Comparison of ENCODE assay signal across 23 mouse cellular contexts in the genomic region with DNA sequence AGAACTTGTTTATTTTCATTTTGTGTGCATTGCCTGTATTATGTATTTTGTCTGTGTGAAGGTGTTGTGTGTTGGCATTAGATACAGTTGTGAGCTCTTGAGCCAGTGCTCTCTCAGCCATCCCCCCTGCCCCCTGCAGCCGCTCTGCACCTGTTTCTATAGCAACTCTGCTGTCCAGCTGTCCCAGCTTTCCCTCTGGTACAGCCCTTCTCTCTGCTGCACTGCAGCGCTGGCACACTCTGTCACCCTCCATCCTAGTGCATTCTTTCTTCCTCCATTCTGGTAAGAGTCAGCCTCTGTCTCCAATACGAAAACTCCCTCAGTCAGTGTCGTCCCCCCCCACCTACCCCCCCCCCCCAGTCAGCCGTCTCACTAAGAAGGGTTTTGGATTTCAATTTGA. TPM values are rescaled to one million over a fixed set of nuclear protein-coding genes. Genes with fewer than 3 reads are reported as not detected.
DNase-seq lines count a peak whose midpoint lies in the region; ATAC-seq lines count a peak whose summit lies in the region.
"Had no signal": no experiment of that assay in that cellular context is flagged by ENCODE, and none has a peak within 500 bp of the region (broad histone marks: within the 10 kb centered on the region; RNA-seq: fewer than 3 reads in every experiment).

No protein-coding gene starts in this region.

- no peaks in the 10 kb centered on the region for H3K36me3 ChIP-seq in forebrain, embryonic 11.5 days (ENCODE audit: control insufficient read depth, insufficient read depth, low read length)
- H3K36me3 ChIP-seq in forebrain, embryonic 15.5 days, result no peaks in the 10 kb centered on the region
- no peaks in the 10 kb centered on the region for H3K36me3 ChIP-seq in forebrain, embryonic 13.5 days (ENCODE audit: poor library complexity, severe bottlenecking)
- H3K36me3 ChIP-seq in midbrain, embryonic 13.5 days, result no peaks in the 10 kb centered on the region
- H3K36me3 ChIP-seq in intestine, embryonic 15.5 days, result no peaks in the 10 kb centered on the region
- H3K36me3 ChIP-seq: heart, embryonic 15.5 days; limb, embryonic 13.5 days; liver, embryonic 15.5 days; stomach, embryonic 15.5 days had no signal

- H3K27ac ChIP-seq in forebrain, embryonic 11.5 days (ENCODE audit: low read depth, low read length), result no peak overlapping the region
- H3K27ac ChIP-seq in forebrain, embryonic 15.5 days (replicated peaks), result no peak overlapping the region
- no peak overlapping the region for H3K27ac ChIP-seq in forebrain, embryonic 13.5 days
- no peak overlapping the region; the same call in 1 of the 2 replicates for H3K27ac ChIP-seq in midbrain, embryonic 13.5 days
- no peak overlapping the region for H3K27ac ChIP-seq in intestine, embryonic 15.5 days
- H3K27ac ChIP-seq: heart, adult 2 months; heart, embryonic 15.5 days; limb, embryonic 13.5 days; liver, embryonic 15.5 days; stomach, embryonic 15.5 days had no signal

- H3K4me3 ChIP-seq in forebrain, embryonic 11.5 days (ENCODE audit: low read depth, low read length), result no peak overlapping the region
- no peak overlapping the region for H3K4me3 ChIP-seq in forebrain, embryonic 15.5 days
- no peak overlapping the region for H3K4me3 ChIP-seq in forebrain, embryonic 13.5 days
- no peak overlapping the region for H3K4me3 ChIP-seq in midbrain, embryonic 13.5 days (replicated peaks)
- no peak overlapping the region for H3K4me3 ChIP-seq in intestine, embryonic 15.5 days (replicated peaks)
- H3K4me3 ChIP-seq: erythroblast, embryonic 14.5 days; heart, adult 2 months; heart, embryonic 15.5 days; limb, embryonic 13.5 days; liver, embryonic 15.5 days; stomach, embryonic 15.5 days had no signal

- no peak overlapping the region for H3K4me2 ChIP-seq in forebrain, embryonic 11.5 days (ENCODE audit: low read depth, low read length, severe bottlenecking)
- no peak overlapping the region for H3K4me2 ChIP-seq in forebrain, embryonic 15.5 days (replicated peaks)
- H3K4me2 ChIP-seq in forebrain, embryonic 13.5 days, result no peak overlapping the region
- H3K4me2 ChIP-seq in midbrain, embryonic 13.5 days (replicated peaks), result 0 out of 2 replicates have a peak overlapping the region, but pooled peaks have one; percentile 4
- no peak overlapping the region for H3K4me2 ChIP-seq in intestine, embryonic 15.5 days (replicated peaks)
- H3K4me2 ChIP-seq: heart, embryonic 15.5 days; limb, embryonic 13.5 days; liver, embryonic 15.5 days; stomach, embryonic 15.5 days had no signal

- H3K27me3 ChIP-seq in forebrain, embryonic 11.5 days (ENCODE audit: control insufficient read depth, insufficient read depth, low read length), result no peaks in the 10 kb centered on the region
- peaks cover 2% of the 10 kb centered on the region; the same call in 1 of the 2 replicates for H3K27me3 ChIP-seq in forebrain, embryonic 15.5 days
- no peaks in the 10 kb centered on the region; the same call in 1 of the 2 replicates for H3K27me3 ChIP-seq in forebrain, embryonic 13.5 days
- H3K27me3 ChIP-seq in midbrain, embryonic 13.5 days, result no peaks in the 10 kb centered on the region
- H3K27me3 ChIP-seq in intestine, embryonic 15.5 days (replicated peaks), result no peaks in the 10 kb centered on the region
- H3K27me3 ChIP-seq: heart, embryonic 15.5 days; limb, embryonic 13.5 days; liver, embryonic 15.5 days; stomach, embryonic 15.5 days had no signal

- peak; percentile 58; the same call in 1 of the 2 replicates for ATAC-seq in forebrain, embryonic 11.5 days (replicated peaks; ENCODE audit: low FRiP score)
- ATAC-seq in forebrain, embryonic 15.5 days (replicated peaks), result no peak
- peak; percentile 33; the same call in 1 of the 2 replicates for ATAC-seq in forebrain, embryonic 13.5 days
- ATAC-seq in midbrain, embryonic 13.5 days, result peak; percentile 89
- no peak for ATAC-seq in intestine, embryonic 15.5 days
- ATAC-seq in erythroblast, adult 5-6 weeks (replicated peaks; ENCODE audit: low FRiP score, poor library complexity, severe bottlenecking), result no peak
- ATAC-seq: lung, postnatal 0 days had no signal

- no peak overlapping the region for H3K9ac ChIP-seq in forebrain, embryonic 11.5 days (ENCODE audit: low read length)
- no peak overlapping the region for H3K9ac ChIP-seq in forebrain, embryonic 15.5 days (replicated peaks)
- H3K9ac ChIP-seq in forebrain, embryonic 13.5 days, result no peak overlapping the region
- H3K9ac ChIP-seq in midbrain, embryonic 13.5 days (replicated peaks), result 0 out of 2 replicates have a peak overlapping the region, but pooled peaks have one; percentile 28
- no peak overlapping the region for H3K9ac ChIP-seq in intestine, embryonic 15.5 days
- H3K9ac ChIP-seq: heart, embryonic 15.5 days; limb, embryonic 13.5 days; liver, embryonic 15.5 days; stomach, embryonic 15.5 days had no signal

- WGBS in forebrain, embryonic 11.5 days, result 18% methylated on average over 5 of the region's 5 CpGs
- 10% methylated on average over 5 of the region's 5 CpGs for WGBS in forebrain, embryonic 15.5 days
- 18% methylated on average over 5 of the region's 5 CpGs for WGBS in forebrain, embryonic 13.5 days
- WGBS in midbrain, embryonic 13.5 days, result 22% methylated on average over 5 of the region's 5 CpGs
- WGBS in intestine, embryonic 15.5 days, result 23% methylated on average over 5 of the region's 5 CpGs

- H3K4me1 ChIP-seq in forebrain, embryonic 11.5 days (replicated peaks; ENCODE audit: control insufficient read depth, insufficient read depth, low read length), result no peaks in the 10 kb centered on the region
- no peaks in the 10 kb centered on the region for H3K4me1 ChIP-seq in forebrain, embryonic 15.5 days
- H3K4me1 ChIP-seq in forebrain, embryonic 13.5 days, result 0 out of 2 replicates have a peak, but pooled peaks cover 2% of the 10 kb centered on the region
- peaks cover 8% of the 10 kb centered on the region for H3K4me1 ChIP-seq in midbrain, embryonic 13.5 days (replicated peaks)
- no peaks in the 10 kb centered on the region for H3K4me1 ChIP-seq in intestine, embryonic 15.5 days (replicated peaks)
- H3K4me1 ChIP-seq: heart, embryonic 15.5 days; limb, embryonic 13.5 days; liver, embryonic 15.5 days; stomach, embryonic 15.5 days had no signal

- DNase-seq in forebrain, embryonic 11.5 days (ENCODE audit: low spot score), result no peak
- peak; percentile 18 for DNase-seq in brain, adult 2 months (ENCODE audit: low read depth, low spot score)
- DNase-seq in gastrocnemius, adult 18-20 months (ENCODE audit: low spot score), result no peak
- DNase-seq: adrenal gland, postnatal 10 days; cerebellum, adult 2 months; heart, adult 2 months; kidney, adult 2 months; kidney, postnatal 25 days; thymus, postnatal 14 days had no signal

- H3K9me3 ChIP-seq in forebrain, embryonic 11.5 days (ENCODE audit: control insufficient read depth, low read length), result no peaks in the 10 kb centered on the region
- H3K9me3 ChIP-seq in forebrain, embryonic 15.5 days, result no peaks in the 10 kb centered on the region
- H3K9me3 ChIP-seq in forebrain, embryonic 13.5 days (replicated peaks), result no peaks in the 10 kb centered on the region
- no peaks in the 10 kb centered on the region for H3K9me3 ChIP-seq in midbrain, embryonic 13.5 days
- no peaks in the 10 kb centered on the region for H3K9me3 ChIP-seq in intestine, embryonic 15.5 days
- H3K9me3 ChIP-seq: heart, embryonic 15.5 days; limb, embryonic 13.5 days; liver, embryonic 15.5 days; stomach, embryonic 15.5 days had no signal

RNA-seq across cellular contexts. Expression of a gene that starts 15.4 kb away (rescaled TPM):
- 12.3 and 13.3 TPM in 2 replicates for polyA plus RNA-seq in forebrain, embryonic 11.5 days (2014; fragmentation: Nextera tagmentation; extraction: Ambion mirVana)
- 21.3 and 22.7 TPM in 2 replicates for polyA plus RNA-seq in forebrain, embryonic 15.5 days (2015; fragmentation: Nextera tagmentation; extraction: Ambion mirVana)
- polyA plus RNA-seq in forebrain, embryonic 13.5 days (2015; fragmentation: Nextera tagmentation; extraction: Ambion mirVana), result 11.4 and 14.9 TPM in 2 replicates
- 20.8 and 21.4 TPM in 2 replicates for polyA plus RNA-seq in midbrain, embryonic 13.5 days (2015; fragmentation: Nextera tagmentation; extraction: Ambion mirVana)
- 4.3 and 4.6 TPM in 2 replicates for polyA plus RNA-seq in intestine, embryonic 15.5 days (2015; fragmentation: Nextera tagmentation; extraction: Ambion mirVana)
- 0.63 TPM in 1 of 2 replicates, not detected in the other for total RNA-seq in erythroblast, adult 5-6 weeks (2015; ENCODE audit: low replicate concordance)
- not detected in 2 replicates for total RNA-seq in erythroblast, adult 5-6 weeks (2017; ENCODE audit: low replicate concordance)
- 1 to 10 TPM in 1 of 2 experiments, under 1 TPM in 1; 0.36 to 1.2 TPM for total RNA-seq in gastrocnemius, adult 18-20 months (2021)
- polyA plus RNA-seq: erythroblast, embryonic 14.5 days had no signal

RNA-seq across cellular contexts. Expression of a gene that starts 30.6 kb away (rescaled TPM):
- 27.5 and 28.9 TPM in 2 replicates for polyA plus RNA-seq in forebrain, embryonic 11.5 days (2014; fragmentation: Nextera tagmentation; extraction: Ambion mirVana)
- 28.9 and 30.2 TPM in 2 replicates for polyA plus RNA-seq in forebrain, embryonic 15.5 days (2015; fragmentation: Nextera tagmentation; extraction: Ambion mirVana)
- 31.0 and 31.4 TPM in 2 replicates for polyA plus RNA-seq in forebrain, embryonic 13.5 days (2015; fragmentation: Nextera tagmentation; extraction: Ambion mirVana)
- 33.9 and 36.3 TPM in 2 replicates for polyA plus RNA-seq in midbrain, embryonic 13.5 days (2015; fragmentation: Nextera tagmentation; extraction: Ambion mirVana)
- polyA plus RNA-seq in intestine, embryonic 15.5 days (2015; fragmentation: Nextera tagmentation; extraction: Ambion mirVana), result 10.6 and 10.8 TPM in 2 replicates
- 3.3 and 6.1 TPM in 2 replicates for total RNA-seq in erythroblast, adult 5-6 weeks (2015; ENCODE audit: low replicate concordance)
- total RNA-seq in erythroblast, adult 5-6 weeks (2017; ENCODE audit: low replicate concordance), result 1.4 and 3.1 TPM in 2 replicates
- total RNA-seq in gastrocnemius, adult 18-20 months (2021), result 1 to 10 TPM; 3.6 to 4.5 TPM

RNA-seq across cellular contexts. Expression of a gene that starts 46.5 kb away (rescaled TPM):
- 32.3 and 32.9 TPM in 2 replicates for polyA plus RNA-seq in forebrain, embryonic 11.5 days (2014; fragmentation: Nextera tagmentation; extraction: Ambion mirVana)
- polyA plus RNA-seq in forebrain, embryonic 15.5 days (2015; fragmentation: Nextera tagmentation; extraction: Ambion mirVana), result 40.2 and 44.1 TPM in 2 replicates
- polyA plus RNA-seq in forebrain, embryonic 13.5 days (2015; fragmentation: Nextera tagmentation; extraction: Ambion mirVana), result 32.6 and 33.3 TPM in 2 replicates
- 31.8 and 31.9 TPM in 2 replicates for polyA plus RNA-seq in midbrain, embryonic 13.5 days (2015; fragmentation: Nextera tagmentation; extraction: Ambion mirVana)
- polyA plus RNA-seq in intestine, embryonic 15.5 days (2015; fragmentation: Nextera tagmentation; extraction: Ambion mirVana), result 27.5 and 27.9 TPM in 2 replicates
- 5.8 and 6.1 TPM in 2 replicates for total RNA-seq in erythroblast, adult 5-6 weeks (2015; ENCODE audit: low replicate concordance)
- total RNA-seq in erythroblast, adult 5-6 weeks (2017; ENCODE audit: low replicate concordance), result 6.4 and 11.2 TPM in 2 replicates
- total RNA-seq in gastrocnemius, adult 18-20 months (2021), result 10 to 100 TPM; 12.3 to 12.6 TPM

RNA-seq across cellular contexts. Expression of a gene that starts 53.2 kb away (rescaled TPM):
- polyA plus RNA-seq in forebrain, embryonic 11.5 days (2014; fragmentation: Nextera tagmentation; extraction: Ambion mirVana), result not detected in 2 replicates
- polyA plus RNA-seq in forebrain, embryonic 15.5 days (2015; fragmentation: Nextera tagmentation; extraction: Ambion mirVana), result 0.03 TPM in 1 of 2 replicates, not detected in the other
- polyA plus RNA-seq in forebrain, embryonic 13.5 days (2015; fragmentation: Nextera tagmentation; extraction: Ambion mirVana), result not detected in 2 replicates
- polyA plus RNA-seq in midbrain, embryonic 13.5 days (2015; fragmentation: Nextera tagmentation; extraction: Ambion mirVana), result 0.03 TPM in 1 of 2 replicates, not detected in the other
- polyA plus RNA-seq in intestine, embryonic 15.5 days (2015; fragmentation: Nextera tagmentation; extraction: Ambion mirVana), result not detected in 2 replicates
- total RNA-seq in erythroblast, adult 5-6 weeks (2015; ENCODE audit: low replicate concordance), result not detected in 2 replicates
- total RNA-seq in erythroblast, adult 5-6 weeks (2017; ENCODE audit: low replicate concordance), result not detected in 2 replicates
- total RNA-seq in gastrocnemius, adult 18-20 months (2021), result not detected
- total RNA-seq: adrenal gland, postnatal 10 days; heart, adult 2 months; megakaryocyte progenitor cell, adult 5-6 weeks had no signal
- polyA plus RNA-seq: C2C12; erythroblast, embryonic 14.5 days; heart, adult 2 months; heart, embryonic 15.5 days; kidney, adult 2 months; limb, embryonic 13.5 days; liver, embryonic 15.5 days; lung, postnatal 0 days; spleen, adult 2 months; stomach, embryonic 15.5 days had no signal

Comparison
In these comparisons a context has a peak if more than half of its experiments do, and no peak if none do; other contexts are left out.
1. ATAC-seq: peak in forebrain, embryonic 11.5 days (single experiment), forebrain, embryonic 13.5 days (single experiment) and midbrain, embryonic 13.5 days (single experiment); none in forebrain, embryonic 15.5 days (single experiment), intestine, embryonic 15.5 days (single experiment) and erythroblast, adult 5-6 weeks (single experiment).